Mouse (Mus musculus) lung, embryonic 15.5 days (tissue): Measurements from ENCODE around the gene Spag7. TPM values are rescaled to one million over a fixed set of nuclear protein-coding genes. Genes with fewer than 3 reads are reported as not detected.
A peak's percentile ranks its signal among the peaks of the same experiment; 100 is the strongest.

ENCODE experiments used
- ATAC-seq: fragments of 200-750 bp; cut with Nextera tagmentation; 2 replicates; pipeline ENCODE4 v1.8.0; 2017; ENCODE audit warnings: moderate number of reproducible peaks, borderline replicate concordance; ENCODE audit not compliant: low FRiP score, low TSS enrichment; ENCODE audit errors: extremely low read depth
- H3K27ac ChIP-seq: fragments of 300-500 bp; sonication (generic); 2 replicates; pipeline ENCODE4 v1.5.1; 2015; ENCODE audit warnings: moderate library complexity, mild to moderate bottlenecking, inconsistent platforms
- H3K27me3 ChIP-seq: fragments of 300-500 bp; sonication (generic); 2 replicates; pipeline ENCODE4 v1.6.1; 2015; ENCODE audit warnings: inconsistent platforms
- H3K36me3 ChIP-seq: fragments of 300-500 bp; sonication (generic); 2 replicates; pipeline ENCODE4 v1.6.1; 2015; ENCODE audit warnings: inconsistent platforms
- H3K4me1 ChIP-seq: fragments of 300-500 bp; sonication (generic); 2 replicates; pipeline ENCODE4 v1.6.1; 2015; ENCODE audit warnings: inconsistent platforms
- H3K4me2 ChIP-seq: fragments of 300-500 bp; sonication (generic); 2 replicates; pipeline ENCODE4 v1.6.1; 2015; ENCODE audit warnings: inconsistent platforms, mild to moderate bottlenecking, moderate library complexity
- H3K4me3 ChIP-seq: fragments of 300-500 bp; sonication (generic); 2 replicates; pipeline ENCODE4 v1.5.1; 2015; ENCODE audit warnings: mild to moderate bottlenecking, inconsistent platforms
- H3K9ac ChIP-seq: fragments of 300-500 bp; sonication (generic); 2 replicates; pipeline ENCODE4 v1.6.1; 2015; ENCODE audit warnings: inconsistent platforms
- H3K9me3 ChIP-seq: fragments of 300-500 bp; sonication (generic); 2 replicates; pipeline ENCODE4 v1.6.1; 2016; ENCODE audit warnings: inconsistent platforms
- WGBS: fragments of 180-500 bp; shearing (Covaris S2); methylation state at CpG from one replicate; pipeline ENCODE4 v1.1.7; 2015; 5-methylcytosine and 5-hydroxymethylcytosine counted together
- polyA plus RNA-seq: library from polyadenylated mRNA; unstranded; fragments of >200 nt; fragmentation: Nextera tagmentation; extraction: Ambion mirVana; gene quantifications from 2 replicates; pipeline ENCODE4 v1.2.1, GENCODE M21; 2015

Spag7 gene
- polyA plus RNA-seq, 1 experiment from 2014 or later: 170 TPM

- Histone ChIP-seq H3K4me3 (peak within 1 kb of the TSS; percentile 100), H3K9ac (peak within 1 kb of the TSS; percentile 100), H3K27ac (peak within 1 kb of the TSS; percentile 99), H3K36me3 (peaks cover 37% of the 10 kb centered on the region), H3K4me1 (peaks cover 66% of the 10 kb centered on the region), H3K4me2 (peak within 1 kb of the TSS; percentile 95), H3K27me3 (no peaks in the 10 kb centered on the region), H3K9me3 (no peaks in the 10 kb centered on the region)
- whole genome bisulfite sequencing: under 1% methylated on average over 55 of the region's 61 CpGs
- peak; percentile 62 for ATAC-seq
These were observed 14.9 kb downstream of the Spag7 start, which contains the start of gene Pfn1 for GRCm38 (mm10) chr11:70654198-70654922. Gene Pfn1, minus strand, starts transcription at chr11:70654644.

- peaks cover 43% of the 10 kb centered on the region for H3K36me3 ChIP-seq
- no peaks in the 10 kb centered on the region for H3K27me3 ChIP-seq
- H3K4me1 ChIP-seq: peaks cover 74% of the 10 kb centered on the region
- no peaks in the 10 kb centered on the region for H3K9me3 ChIP-seq
- WGBS: under 1% methylated on average over 63 of the region's 63 CpGs
- peak overlapping the region; percentile 100 for H3K4me3 ChIP-seq
- ATAC-seq: peak; percentile 56
- H3K9ac ChIP-seq: peak overlapping the region; percentile 100
- H3K4me2 ChIP-seq: peak overlapping the region; percentile 95
- peak overlapping the region; percentile 99 for H3K27ac ChIP-seq
These were observed 15.6 kb downstream of the Spag7 start for GRCm38 (mm10) chr11:70653345-70654197.

GRCm38 (mm10) chr11:70652884-70653344 lies 16.3 kb downstream of the Spag7 start:
- Histone ChIP-seq H3K4me2 (peak overlapping the region; percentile 95), H3K27ac (peak overlapping the region; percentile 99), H3K4me3 (peak overlapping the region; percentile 100), H3K27me3 (no peaks in the 10 kb centered on the region), H3K9me3 (no peaks in the 10 kb centered on the region), H3K4me1 (peaks cover 74% of the 10 kb centered on the region), H3K9ac (peak overlapping the region; percentile 100), H3K36me3 (peaks cover 45% of the 10 kb centered on the region)
- no peak for ATAC-seq
- WGBS: 44% methylated on average over 6 of the region's 6 CpGs

- H3K4me1 ChIP-seq: peaks cover 69% of the 10 kb centered on the region
- 45% methylated on average over 12 of the region's 12 CpGs for WGBS
- no peak for ATAC-seq
- no peaks in the 10 kb centered on the region for H3K27me3 ChIP-seq
- H3K9me3 ChIP-seq: no peaks in the 10 kb centered on the region
- peaks cover 45% of the 10 kb centered on the region for H3K36me3 ChIP-seq
- H3K9ac ChIP-seq: peak overlapping the region; percentile 100
- peak overlapping the region; percentile 100 for H3K4me3 ChIP-seq
- peak overlapping the region; percentile 95 for H3K4me2 ChIP-seq
- H3K27ac ChIP-seq: 0 out of 2 replicates have a peak overlapping the region, but pooled peaks have one; percentile 99
These were observed 17.0 kb downstream of the Spag7 start for GRCm38 (mm10) chr11:70652029-70652883.

- 55% methylated on average over 2 of the region's 2 CpGs for WGBS
- Histone ChIP-seq H3K9me3 (no peaks in the 10 kb centered on the region), H3K4me1 (peaks cover 60% of the 10 kb centered on the region), H3K4me3 (0 out of 2 replicates have a peak overlapping the region, but pooled peaks have one; percentile 100), H3K9ac (no peak overlapping the region; the same call in 1 of the 2 replicates), H3K36me3 (peaks cover 45% of the 10 kb centered on the region), H3K27me3 (no peaks in the 10 kb centered on the region), H3K27ac (no peak overlapping the region), H3K4me2 (peak overlapping the region; percentile 95)
- ATAC-seq: no peak
These were observed 17.8 kb downstream of the Spag7 start for GRCm38 (mm10) chr11:70651391-70651790.

GRCm38 (mm10) chr11:70650322-70651175 lies 18.7 kb downstream of the Spag7 start:
- Histone ChIP-seq H3K4me2 (peak overlapping the region; percentile 95; the same call in 1 of the 2 replicates), H3K9me3 (no peaks in the 10 kb centered on the region), H3K4me1 (peaks cover 58% of the 10 kb centered on the region), H3K27ac (peak overlapping the region; percentile 45; the same call in 1 of the 2 replicates), H3K9ac (no peak overlapping the region; the same call in 1 of the 2 replicates), H3K4me3 (no peak overlapping the region), H3K27me3 (no peaks in the 10 kb centered on the region), H3K36me3 (peaks cover 45% of the 10 kb centered on the region)
- ATAC-seq: no peak
- WGBS: 66% methylated on average over 12 of the region's 12 CpGs

- Histone ChIP-seq H3K4me2 (peak overlapping the region; percentile 87), H3K4me1 (peaks cover 65% of the 10 kb centered on the region), H3K27ac (no peak overlapping the region), H3K9me3 (no peaks in the 10 kb centered on the region), H3K9ac (peak overlapping the region; percentile 6; the same call in 1 of the 2 replicates), H3K36me3 (peaks cover 54% of the 10 kb centered on the region), H3K27me3 (no peaks in the 10 kb centered on the region), H3K4me3 (peak overlapping the region; percentile 66; the same call in 1 of the 2 replicates)
- no peak for ATAC-seq
- WGBS: 75% methylated on average over 8 of the region's 8 CpGs
These were observed 20.0 kb downstream of the Spag7 start for GRCm38 (mm10) chr11:70649185-70649734.

GRCm38 (mm10) chr11:70648512-70648911 lies 20.7 kb downstream of the Spag7 start:
- Histone ChIP-seq H3K4me2 (peak overlapping the region; percentile 87), H3K4me1 (peaks cover 65% of the 10 kb centered on the region), H3K4me3 (peak overlapping the region; percentile 66), H3K27ac (peak overlapping the region; percentile 98), H3K27me3 (no peaks in the 10 kb centered on the region), H3K36me3 (peaks cover 61% of the 10 kb centered on the region), H3K9me3 (no peaks in the 10 kb centered on the region), H3K9ac (peak overlapping the region; percentile 77)
- 73% methylated on average over 4 of the region's 4 CpGs for WGBS
- no peak for ATAC-seq

GRCm38 (mm10) chr11:70647716-70648420 lies 21.3 kb downstream of the Spag7 start:
- ATAC-seq: peak; percentile 28; the same call in 1 of the 2 replicates
- Histone ChIP-seq H3K9me3 (no peaks in the 10 kb centered on the region), H3K27ac (peak overlapping the region; percentile 98), H3K36me3 (peaks cover 59% of the 10 kb centered on the region), H3K9ac (peak overlapping the region; percentile 77), H3K4me1 (peaks cover 62% of the 10 kb centered on the region), H3K4me3 (peak overlapping the region; percentile 66), H3K27me3 (no peaks in the 10 kb centered on the region), H3K4me2 (peak overlapping the region; percentile 87)
- whole genome bisulfite sequencing: 1% methylated on average over 28 of the region's 28 CpGs
